In genomic region chr3:88479828-88480227, GRCm38 (mm10) we compare ENCODE assay signal across 29 mouse cellular contexts.
"Had no signal": no experiment of that assay in that cellular context is flagged by ENCODE, and none has a peak within 500 bp of the region (broad histone marks: within the 10 kb centered on the region; RNA-seq: fewer than 3 reads in every experiment).

No protein-coding gene starts in this region.

- H3K27ac ChIP-seq: left cerebral cortex, adult 2 months; limb, embryonic 10.5 days; limb, embryonic 12.5 days; limb, embryonic 13.5 days; limb, embryonic 15.5 days; liver, embryonic 12.5 days; liver, embryonic 13.5 days; liver, embryonic 14.5 days; liver, embryonic 15.5 days; lung, embryonic 15.5 days; macrophage; midbrain, embryonic 10.5 days; midbrain, embryonic 12.5 days; midbrain, embryonic 13.5 days; midbrain, embryonic 15.5 days; neural tube, embryonic 12.5 days had no signal

- ATAC-seq: liver, embryonic 12.5 days; liver, postnatal 0 days; lung, postnatal 0 days; midbrain, embryonic 13.5 days; midbrain, embryonic 15.5 days; midbrain, embryonic 16.5 days had no signal

- H3K4me2 ChIP-seq: limb, embryonic 12.5 days; limb, embryonic 13.5 days; limb, embryonic 15.5 days; liver, embryonic 11.5 days; liver, embryonic 12.5 days; liver, embryonic 13.5 days; liver, embryonic 15.5 days; lung, embryonic 14.5 days; lung, embryonic 15.5 days; midbrain, embryonic 12.5 days; midbrain, embryonic 13.5 days; midbrain, embryonic 15.5 days; neural tube, embryonic 12.5 days had no signal

- DNase-seq: left cerebral cortex, postnatal 4 days; liver; liver, embryonic 13.5 days; liver, postnatal 0 days; lung, adult 18-20 months; lung, adult 2 months; lung, embryonic 14.5 days; lung, postnatal 10 days; lung, postnatal 14 days; lung, postnatal 36 days had no signal

- H3K9me3 ChIP-seq: limb, embryonic 10.5 days; limb, embryonic 12.5 days; limb, embryonic 13.5 days; limb, embryonic 15.5 days; liver, embryonic 12.5 days; liver, embryonic 13.5 days; liver, embryonic 15.5 days; lung, embryonic 15.5 days; megakaryocyte, embryonic 14.5 days; midbrain, embryonic 10.5 days; midbrain, embryonic 12.5 days; midbrain, embryonic 13.5 days; midbrain, embryonic 15.5 days; neural tube, embryonic 12.5 days had no signal

- H3K36me3 ChIP-seq: limb, embryonic 10.5 days; limb, embryonic 12.5 days; midbrain, embryonic 10.5 days; midbrain, embryonic 12.5 days; midbrain, embryonic 13.5 days; midbrain, embryonic 15.5 days; neural tube, embryonic 12.5 days had no signal

- H3K9ac ChIP-seq: limb, embryonic 12.5 days; limb, embryonic 13.5 days; limb, embryonic 15.5 days; liver, embryonic 12.5 days; liver, embryonic 13.5 days; liver, embryonic 14.5 days; liver, embryonic 15.5 days; liver, postnatal 0 days; lung, embryonic 14.5 days; lung, embryonic 15.5 days; midbrain, embryonic 12.5 days; midbrain, embryonic 13.5 days; midbrain, embryonic 15.5 days; neural tube, embryonic 12.5 days had no signal

- H3K4me3 ChIP-seq: left cerebral cortex, adult 2 months; limb, embryonic 10.5 days; limb, embryonic 12.5 days; limb, embryonic 13.5 days; limb, embryonic 15.5 days; liver, embryonic 12.5 days; liver, embryonic 13.5 days; liver, embryonic 15.5 days; lung, embryonic 15.5 days; megakaryocyte, embryonic 14.5 days; midbrain, embryonic 10.5 days; midbrain, embryonic 12.5 days; midbrain, embryonic 13.5 days; midbrain, embryonic 15.5 days; neural tube, embryonic 12.5 days had no signal
